Mouse (Mus musculus) activated CD4-positive, CD25-positive, alpha-beta regulatory T cell, adult 9 weeks (primary cell): ENCODE measurements around the gene Cirbp. TPM values are rescaled to one million over a fixed set of nuclear protein-coding genes. Genes with fewer than 3 reads are reported as not detected.

Source experiments
- polyA plus RNA-seq: library from polyadenylated mRNA; unstranded; fragments of 100-300 nt; shearing (Covaris generic); gene quantifications from one replicate; pipeline ENCODE4 v1.2.1, GENCODE M21; 2017

Gene Cirbp
- polyA plus RNA-seq: 100 TPM

DNA sequence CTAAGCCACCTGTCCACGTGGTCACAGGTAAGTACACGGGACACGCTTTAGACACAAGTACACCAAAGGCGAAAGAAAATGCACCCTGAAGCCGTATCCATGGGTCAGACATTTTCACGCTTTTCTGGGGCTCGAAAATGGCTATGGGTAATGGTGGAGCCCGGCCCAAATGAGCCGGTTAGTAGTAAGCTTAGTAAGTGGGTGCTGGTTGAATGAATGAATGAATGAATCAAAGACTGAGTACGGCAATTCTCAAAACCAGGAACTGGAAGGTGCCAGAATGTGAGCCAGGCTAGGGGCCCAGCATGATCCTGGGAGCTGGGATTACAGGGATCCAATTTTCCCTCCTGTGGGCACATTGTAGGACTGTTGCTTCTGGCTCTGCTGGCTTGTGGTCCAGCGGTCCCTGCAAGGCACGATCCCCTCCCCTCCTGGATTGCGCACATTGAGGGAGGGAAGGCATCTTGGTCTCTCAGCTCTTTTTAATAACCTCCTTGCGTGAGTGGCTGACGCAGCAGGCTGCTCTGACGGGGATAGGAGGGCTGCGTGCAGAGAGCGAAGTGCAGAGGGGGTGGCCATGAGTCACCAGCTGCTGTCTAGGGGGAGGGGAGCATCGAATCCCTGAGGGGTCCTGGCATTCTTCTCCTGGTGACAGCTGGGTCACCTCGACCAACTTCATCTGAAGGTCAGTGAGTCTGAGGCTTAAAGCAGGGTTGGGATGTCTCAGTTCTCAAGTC, at the start of gene Cirbp:
Gene Cirbp, plus strand, starts transcription at position 594 of the 737 bp plus-strand sequence.

DNA sequence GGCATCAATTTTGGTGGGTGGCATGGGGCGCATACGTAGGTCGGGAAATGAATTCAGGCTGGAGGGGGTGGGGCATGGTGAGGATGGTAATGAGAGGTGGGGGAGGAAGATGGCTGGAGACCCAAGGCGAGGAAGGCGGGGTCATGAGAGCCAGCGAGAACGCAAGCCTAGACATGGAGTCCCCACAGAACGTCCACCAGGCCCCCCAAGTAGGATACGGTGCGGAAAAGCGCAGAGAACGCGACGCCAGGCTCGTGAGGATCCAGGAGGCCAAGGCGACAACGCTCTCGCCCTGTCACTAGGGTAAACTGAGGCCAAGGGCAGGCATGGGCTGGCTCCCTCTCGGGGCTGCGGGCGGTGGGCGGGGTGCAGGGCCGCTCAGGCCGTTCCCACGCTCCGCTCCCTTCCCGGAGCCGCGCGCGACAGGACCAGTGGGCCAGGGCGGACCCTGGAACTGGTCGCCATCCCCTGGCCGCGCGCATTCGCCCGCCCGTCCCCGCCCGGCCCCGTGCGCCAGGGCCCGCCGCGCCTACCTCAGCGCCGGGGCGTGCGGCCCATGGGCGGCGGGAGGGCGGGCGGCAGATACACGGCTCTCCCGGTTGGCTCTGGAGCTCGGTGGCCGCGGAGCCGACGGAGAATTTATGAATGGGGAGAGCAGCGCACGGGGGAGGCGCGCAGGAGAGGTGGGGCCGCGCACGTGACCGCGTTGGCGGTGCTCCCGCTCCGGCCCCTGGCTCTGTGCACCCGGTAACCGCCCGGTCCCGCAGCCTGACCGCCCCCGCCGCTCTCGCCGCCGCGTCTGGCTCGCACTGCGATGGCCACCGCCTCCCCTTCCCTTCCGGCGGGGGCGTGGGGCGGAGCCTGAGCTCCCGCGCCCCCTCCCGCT, 27.0 kb upstream of the Cirbp start, which contains the start of gene Atp5d:
Gene Atp5d, plus strand, starts transcription at position 80 of the 886 bp plus-strand sequence.

DNA sequence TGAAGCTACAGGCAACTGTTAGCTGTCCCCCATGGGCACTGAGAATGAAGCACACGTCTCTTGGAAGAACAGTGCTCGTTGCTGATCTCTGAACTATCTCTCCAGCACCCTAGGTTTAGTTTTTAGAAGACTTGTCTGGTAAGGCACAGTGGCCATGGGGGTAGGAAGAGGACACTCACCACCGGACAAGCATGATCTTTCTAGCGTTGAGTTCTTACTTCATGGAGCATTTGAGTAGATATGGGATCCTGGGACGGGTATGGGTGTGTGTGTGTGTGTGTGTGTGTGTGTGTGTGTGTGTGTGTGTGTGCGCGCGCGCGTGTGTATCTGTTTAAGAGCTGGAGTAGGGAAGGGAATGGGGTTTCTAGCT, 25.1 kb upstream of the Cirbp start, which contains the start of gene Cbarp:
Gene Cbarp, minus strand, starts transcription at position 170 of the 370 bp plus-strand sequence.

DNA sequence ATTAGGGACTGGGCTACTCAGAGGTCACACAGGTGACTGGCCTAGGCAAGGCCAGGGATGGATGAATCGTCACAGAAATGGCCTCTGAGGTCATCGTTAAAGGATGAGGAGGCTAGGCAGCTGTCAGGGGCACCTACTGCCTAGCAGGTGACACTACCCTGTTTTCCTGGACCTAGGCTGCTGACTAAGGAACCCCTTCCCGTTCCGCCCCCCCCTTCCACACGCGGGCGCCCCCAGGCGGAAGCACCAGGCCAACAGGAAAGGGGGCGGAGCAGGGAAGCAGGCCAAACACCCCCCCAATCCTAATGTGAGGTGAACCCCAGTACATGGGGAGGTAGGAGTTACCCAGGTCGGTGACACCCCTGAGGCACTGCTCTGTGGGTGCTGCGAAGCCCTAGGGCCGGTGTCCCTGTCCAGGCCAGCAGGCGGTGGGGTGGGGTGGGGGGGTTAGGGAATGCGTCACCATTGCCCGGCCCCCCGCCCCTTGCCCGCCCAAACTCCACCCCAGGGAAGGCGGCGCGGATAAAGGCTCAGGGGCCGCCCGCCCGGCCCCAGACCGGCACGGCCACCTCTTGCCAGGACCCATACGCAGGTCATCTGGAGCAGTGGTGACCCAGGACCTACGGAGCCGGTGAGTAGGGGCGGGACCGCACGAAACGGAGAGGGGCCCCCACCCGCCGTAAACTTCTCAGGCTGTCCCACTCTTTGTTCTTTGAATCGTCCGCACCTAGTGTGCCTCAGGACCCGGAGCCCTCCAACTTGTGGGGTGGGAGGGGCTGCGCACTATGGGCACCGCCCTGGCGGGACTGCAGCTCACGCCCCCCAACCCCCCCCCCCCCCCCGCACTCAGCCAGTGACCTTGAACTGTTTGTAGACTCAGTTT, 17.8 kb upstream of the Cirbp start, which contains the start of gene Midn:
Gene Midn, plus strand, starts transcription at position 554 of the 883 bp plus-strand sequence.

DNA sequence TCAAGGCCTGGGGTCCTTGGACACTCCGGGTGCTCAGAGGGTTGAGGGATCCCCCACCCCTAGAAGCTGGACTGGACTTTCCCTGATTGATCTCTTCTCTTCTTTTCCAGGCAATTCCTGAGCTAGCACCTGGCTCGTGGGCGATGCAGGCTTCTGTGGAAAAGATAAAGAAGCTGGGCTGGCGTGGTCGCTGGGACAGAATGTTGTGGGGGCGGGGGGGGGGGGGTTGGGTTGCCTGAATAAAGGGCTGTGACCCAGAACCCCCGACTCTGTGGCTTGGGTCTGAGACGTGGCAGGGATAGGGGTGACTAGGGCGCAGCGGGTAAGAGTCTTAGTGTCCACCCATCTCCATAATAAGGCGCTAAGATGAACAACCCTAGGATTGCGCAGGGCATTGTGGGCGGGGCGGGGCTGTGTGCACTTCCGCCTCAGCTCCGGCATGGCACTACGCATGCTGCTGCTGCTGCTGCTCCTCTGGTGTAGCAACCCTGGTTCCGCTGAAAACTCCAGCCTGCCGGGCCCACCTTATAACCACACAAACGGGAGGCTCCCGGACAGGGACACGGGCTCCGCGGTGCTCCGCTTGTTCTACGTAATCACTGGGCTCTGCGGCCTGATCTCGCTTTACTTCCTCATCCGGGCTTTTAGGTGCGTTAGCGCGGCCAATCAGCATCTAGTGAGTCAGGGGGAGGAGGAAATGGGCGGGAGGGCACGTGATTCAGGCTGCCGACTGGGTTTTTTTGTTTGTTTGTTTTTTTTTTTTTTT, 6.9 kb downstream of the Cirbp start, which contains the start of gene 1600002K03Rik:
Gene 1600002K03Rik, plus strand, starts transcription at position 418 of the 766 bp plus-strand sequence.

DNA sequence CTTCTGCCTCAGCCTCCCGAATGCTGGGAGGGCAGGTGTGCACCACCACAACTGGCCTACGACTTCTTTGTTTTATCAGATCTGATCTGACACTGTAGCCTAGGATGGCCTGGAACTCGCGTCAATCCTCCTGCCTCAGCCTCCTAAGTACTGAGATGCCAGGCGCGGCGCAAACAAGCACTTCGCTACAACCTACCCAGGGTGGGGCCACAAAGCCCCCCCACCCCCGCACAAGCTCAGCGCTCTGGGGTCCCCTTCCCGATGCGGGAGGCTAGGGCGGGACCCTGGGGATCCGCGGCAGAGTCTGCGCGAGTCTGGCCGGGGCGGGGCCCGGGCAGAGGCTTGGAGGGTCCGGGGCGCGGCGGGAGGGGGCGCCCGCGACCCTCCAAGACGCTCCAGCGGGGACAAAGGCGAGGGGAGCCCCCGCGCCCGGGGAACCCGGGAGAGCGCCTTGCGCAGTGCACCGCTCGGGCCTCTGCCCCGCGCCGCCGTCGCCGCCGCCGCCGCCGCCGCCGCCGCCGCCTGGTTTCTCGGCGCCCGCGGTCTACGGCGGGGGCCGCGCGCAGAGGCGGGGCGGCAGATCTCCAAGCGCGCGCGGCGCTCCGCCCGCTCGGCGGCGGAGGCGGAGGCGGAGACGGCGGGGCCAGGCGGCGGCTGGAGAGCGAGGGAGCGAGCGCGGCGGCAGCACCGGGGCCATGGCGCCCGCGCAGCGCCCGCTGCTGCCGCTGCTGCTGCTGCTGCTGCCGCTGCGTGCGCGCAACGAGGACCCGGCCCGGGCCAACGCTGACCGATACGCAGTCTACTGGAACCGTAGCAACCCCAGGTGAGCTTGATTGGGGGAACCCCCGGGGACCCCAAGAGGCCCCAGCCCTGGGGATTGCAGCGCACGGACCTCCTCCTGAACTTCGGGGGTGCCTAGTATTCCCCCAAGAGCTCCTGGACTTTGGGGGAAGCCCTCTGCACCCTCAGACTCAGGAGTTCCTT, 13.6 kb downstream of the Cirbp start, which contains the start of gene Efna2:
Gene Efna2, plus strand, starts transcription at position 415 of the 984 bp plus-strand sequence.

Other genes starting within 250 kb of the Cirbp start
- gene Kiss1r, start 249.0 kb upstream of the Cirbp start, polyA plus RNA-seq: 0.28 TPM
- 208 TPM for gene R3hdm4, start 244.8 kb upstream of the Cirbp start, polyA plus RNA-seq
- gene Arid3a, start 238.9 kb upstream of the Cirbp start, polyA plus RNA-seq: 12.7 TPM
- 78.4 TPM for gene Wdr18, start 205.8 kb upstream of the Cirbp start, polyA plus RNA-seq
- not detected for gene Grin3b, start 195.3 kb upstream of the Cirbp start, polyA plus RNA-seq
- gene Tmem259, start 181.7 kb upstream of the Cirbp start, polyA plus RNA-seq: 6.6 TPM
- gene Cnn2, start 177.4 kb upstream of the Cirbp start, polyA plus RNA-seq: 1,121 TPM
- 76.2 TPM for gene Abca7, start 169.5 kb upstream of the Cirbp start, polyA plus RNA-seq
- gene Arhgap45, start 149.3 kb upstream of the Cirbp start, polyA plus RNA-seq: 886 TPM
- gene Polr2e, start 126.2 kb upstream of the Cirbp start, polyA plus RNA-seq: 193 TPM
- gene Gpx4, start 118.8 kb upstream of the Cirbp start, polyA plus RNA-seq: 519 TPM
- 66.2 TPM for gene Sbno2, start 60.4 kb upstream of the Cirbp start, polyA plus RNA-seq
- 13.7 TPM for gene Stk11, start 50.2 kb upstream of the Cirbp start, polyA plus RNA-seq
- gene Atp5d, start 27.4 kb upstream of the Cirbp start, polyA plus RNA-seq: 476 TPM
- 2.1 TPM for gene Cbarp, start 25.1 kb upstream of the Cirbp start, polyA plus RNA-seq
- gene Midn, start 17.7 kb upstream of the Cirbp start, polyA plus RNA-seq: 3.1 TPM
- 31.4 TPM for gene 1600002K03Rik, start 7.0 kb downstream of the Cirbp start, polyA plus RNA-seq
- gene Efna2, start 13.5 kb downstream of the Cirbp start, polyA plus RNA-seq: 0.46 TPM
- gene Mum1, start 60.4 kb downstream of the Cirbp start, polyA plus RNA-seq: 112 TPM
- 282 TPM for gene Ndufs7, start 83.1 kb downstream of the Cirbp start, polyA plus RNA-seq
- 1.6 TPM for gene Gamt, start 95.0 kb downstream of the Cirbp start, polyA plus RNA-seq
- gene Dazap1, start 95.5 kb downstream of the Cirbp start, polyA plus RNA-seq: 50.4 TPM
- gene Rps15, start 126.5 kb downstream of the Cirbp start, polyA plus RNA-seq: 984 TPM
- 0.18 TPM for gene Apc2, start 130.0 kb downstream of the Cirbp start, polyA plus RNA-seq
- 82.1 TPM for gene 2310011J03Rik, start 154.6 kb downstream of the Cirbp start, polyA plus RNA-seq
- gene Pcsk4, start 163.5 kb downstream of the Cirbp start, polyA plus RNA-seq: 15.5 TPM
- 0.31 TPM for gene Reep6, start 164.0 kb downstream of the Cirbp start, polyA plus RNA-seq
- gene Adamtsl5, start 182.4 kb downstream of the Cirbp start, polyA plus RNA-seq: not detected
- not detected for gene Plk5, start 190.5 kb downstream of the Cirbp start, polyA plus RNA-seq
- gene Mex3d, start 221.7 kb downstream of the Cirbp start, polyA plus RNA-seq: 0.16 TPM
- gene Mbd3, start 233.6 kb downstream of the Cirbp start, polyA plus RNA-seq: 36.7 TPM
- gene Uqcr11, start 240.8 kb downstream of the Cirbp start, polyA plus RNA-seq: 302 TPM